ENCODE assay signal across 30 mouse cellular contexts in the genomic region with DNA sequence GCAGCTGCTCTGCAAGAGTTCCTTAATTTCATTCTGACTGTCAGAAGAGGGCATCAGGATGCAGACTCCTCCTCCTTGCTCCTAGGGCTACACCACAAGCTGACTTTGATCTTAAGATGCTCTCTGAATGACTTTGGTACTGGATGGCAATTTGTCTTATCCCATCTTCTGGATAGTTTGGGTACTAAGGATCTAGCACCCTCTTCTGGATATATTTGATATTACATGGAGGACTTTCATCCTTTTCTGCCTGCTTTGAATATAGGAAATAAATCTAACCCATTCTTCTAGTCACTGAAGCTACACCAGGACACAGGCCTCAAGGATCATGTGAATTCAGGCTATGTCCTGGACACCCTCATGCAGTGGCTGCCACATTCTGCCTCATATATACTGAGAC. TPM values are rescaled to one million over a fixed set of nuclear protein-coding genes. Genes with fewer than 3 reads are reported as not detected.
DNase-seq lines count a peak whose midpoint lies in the region; ATAC-seq and TF ChIP-seq lines count a peak whose summit lies in the region.
"Not testable (repeated sequence)": the region's sequence is repeated elsewhere in the genome, so short reads cannot be mapped to it uniquely, and the experiment has no call there.
"Had no signal": no experiment of that assay in that cellular context is flagged by ENCODE, and none has a peak within 500 bp of the region (broad histone marks: within the 10 kb centered on the region; RNA-seq: fewer than 3 reads in every experiment).

No protein-coding gene starts in this region.

- not testable (repeated sequence) for H3K4me1 ChIP-seq in CH12.LX (ENCODE audit: control insufficient read depth in 1 of 2, insufficient read depth in 2 of 2); forebrain, postnatal 0 days (ENCODE audit: insufficient read depth); midbrain, embryonic 14.5 days (ENCODE audit: control insufficient read depth, insufficient read depth, low read length)

- in situ Hi-C loops in CH12.LX (cut with MboI; ENCODE audit: low pct_ligation_motif_present, low pct_unique_long_range_greater_than_20kb, low sequenced_read_pairs) = not testable (repeated sequence)

- not testable (repeated sequence) for H3K9ac ChIP-seq in CH12.LX (ENCODE audit: insufficient read depth, low read depth); forebrain, postnatal 0 days; midbrain, embryonic 14.5 days (replicated peaks; ENCODE audit: low read length)

- not testable (repeated sequence) for ATAC-seq in forebrain, postnatal 0 days; midbrain, embryonic 14.5 days (ENCODE audit: low FRiP score, low TSS enrichment)

- dilution Hi-C loops in CH12.LX (cut with MboI; ENCODE audit: extremely low pct_ligation_motif_present, extremely low pct_unique_long_range_greater_than_20kb, low sequenced_read_pairs) = not testable (repeated sequence)

- TF ChIP-seq RAD21 in CH12.LX (IDR thresholded peaks at IDR 0.05; ENCODE audit: low read depth, low read length) = peak; percentile 42

- not testable (repeated sequence) for H3K79me2 ChIP-seq in CH12.LX (replicated peaks; ENCODE audit: control insufficient read depth, extremely low read depth, insufficient read depth, poor library complexity, severe bottlenecking)

- not testable (repeated sequence) for TF ChIP-seq POLR2A in CH12.LX (IDR thresholded peaks at IDR 0.05; ENCODE audit: low read depth, low read length)

- H3K9me3 ChIP-seq in CH12.LX (replicated peaks; ENCODE audit: low read length); forebrain, postnatal 0 days (ENCODE audit: low read length); midbrain, embryonic 14.5 days (ENCODE audit: control insufficient read depth, low read length): not testable (repeated sequence)

- not testable (repeated sequence) for H3K4me3 ChIP-seq in CH12.LX (replicated peaks in 1 of 3; ENCODE audit: low read depth in 2 of 3, low read length in 2 of 3, poor library complexity in 1 of 3); forebrain, postnatal 0 days (ENCODE audit: low read depth, low read length); left cerebral cortex, adult 2 months; midbrain, embryonic 14.5 days (replicated peaks; ENCODE audit: low read depth, low read length)

- TF ChIP-seq CTCF in CH12.LX (conservative IDR thresholded peaks at IDR 0.05 in 1 of 2, IDR thresholded peaks at IDR 0.05 in 1 of 2; ENCODE audit: low read depth in 2 of 2, low read length in 2 of 2) = peak; percentile 38 to 47; a peak in 3 of 4 replicates
- peak; percentile 15 for TF ChIP-seq CTCF in forebrain, postnatal 0 days (IDR thresholded peaks at IDR 0.05; ENCODE audit: low read depth)
- peak; percentile 41 for TF ChIP-seq CTCF in left cerebral cortex, adult 2 months (IDR thresholded peaks at IDR 0.05)

- not testable (repeated sequence) for H3K36me3 ChIP-seq in CH12.LX (replicated peaks in 1 of 2; ENCODE audit: control insufficient read depth in 1 of 2, insufficient read depth in 1 of 2, low read length in 1 of 2); forebrain, postnatal 0 days (ENCODE audit: insufficient read depth); midbrain, embryonic 14.5 days (ENCODE audit: control insufficient read depth, insufficient read depth, low read length)

- H3K4me2 ChIP-seq in CH12.LX (ENCODE audit: insufficient read depth, low read depth, poor library complexity, severe bottlenecking); forebrain, postnatal 0 days (ENCODE audit: low read depth); midbrain, embryonic 14.5 days (ENCODE audit: low read length): not testable (repeated sequence)

- not testable (repeated sequence) for DNase-seq in CH12.LX (ENCODE audit: extremely low read depth); left cerebral cortex, adult 2 months (ENCODE audit: extremely low spot score in 1 of 2, low spot score in 2 of 2)
- DNase-seq in R1 (ENCODE audit: low read depth, low spot score) = peak; percentile 22
- DNase-seq in embryo, embryonic 10.5 days (ENCODE audit: low spot score) = peak; percentile 37
- peak; percentile 1 for DNase-seq in forebrain, postnatal 0 days
- peak; percentile 1 for DNase-seq in induced T-regulatory cell, adult 2 months (ENCODE audit: low read depth)
- peak; percentile 8 for DNase-seq in midbrain, embryonic 14.5 days

- not testable (repeated sequence) for H3K27me3 ChIP-seq in CH12.LX (replicated peaks); forebrain, postnatal 0 days (ENCODE audit: insufficient read depth, low read length); midbrain, embryonic 14.5 days (ENCODE audit: control insufficient read depth, insufficient read depth, low read length)

- intact Hi-C loops in left cerebral cortex, adult 2 months (cut with DNase I) = not testable (repeated sequence)

- not testable (repeated sequence) for H3K27ac ChIP-seq in CH12.LX (ENCODE audit: insufficient read depth, low read depth); forebrain, postnatal 0 days (ENCODE audit: low read depth, low read length); left cerebral cortex, adult 2 months; midbrain, embryonic 14.5 days (replicated peaks; ENCODE audit: low read depth, low read length)

- TF ChIP-seq EP300 in CH12.LX (IDR thresholded peaks at IDR 0.05; ENCODE audit: low read length) = not testable (repeated sequence)

RNA-seq across cellular contexts. Expression of gene Gm8229, which starts 2.9 kb away (rescaled TPM):
- total RNA-seq in CH12.LX (2012; rRNA removed) = not detected in 2 replicates
- not detected in 2 replicates for total RNA-seq in CH12.LX (2014; rRNA removed)
- 0.33 TPM in 1 of 2 replicates, not detected in the other for polyA plus RNA-seq in CH12.LX (2012; ENCODE audit: insufficient read length, low read depth)
- not detected in 2 replicates for total RNA-seq in forebrain, postnatal 0 days (2014; rRNA removed)
- polyA plus RNA-seq in forebrain, postnatal 0 days (2015; fragmentation: Nextera tagmentation; extraction: Ambion mirVana) = not detected in 2 replicates
- not detected for total RNA-seq in left cerebral cortex, adult 2 months (2021)
- polyA plus RNA-seq in midbrain, embryonic 14.5 days (2014; fragmentation: Nextera tagmentation; extraction: Ambion mirVana) = not detected in 2 replicates
- total RNA-seq: adrenal gland, postnatal 14 days; common myeloid progenitor, adult 5-6 weeks; gastrocnemius, postnatal 10 days; granulocyte monocyte progenitor cell, adult 5-6 weeks; heart, postnatal 10 days; layer of hippocampus, adult 18-20 months; layer of hippocampus, postnatal 25 days; left cerebral cortex, postnatal 14 days; megakaryocyte-erythroid progenitor cell, adult 5-6 weeks had no signal
- polyA plus RNA-seq: embryonic facial prominence, embryonic 15.5 days; forebrain, embryonic 15.5 days; G1E; heart, embryonic 11.5 days; hindbrain, embryonic 10.5 days; inflammation-experienced regulatory T-cells, adult 6 months; kidney, adult 2 months; limb, embryonic 12.5 days; liver, embryonic 13.5 days; lung, embryonic 15.5 days; midbrain, embryonic 15.5 days; myocyte; neural tube, embryonic 15.5 days; stomach, embryonic 15.5 days had no signal

RNA-seq across cellular contexts. Expression of gene Gm5930, which starts 23.9 kb away (rescaled TPM):
- total RNA-seq in CH12.LX (2012; rRNA removed) (2.1 and 2.8 TPM in 2 replicates), CH12.LX (2014; rRNA removed) (3.1 and 3.6 TPM in 2 replicates)
- polyA plus RNA-seq in CH12.LX (2012; ENCODE audit: insufficient read length, low read depth) = 1.3 TPM in 2 replicates
- total RNA-seq in forebrain, postnatal 0 days (2014; rRNA removed) = not detected in 2 replicates
- polyA plus RNA-seq in forebrain, postnatal 0 days (2015; fragmentation: Nextera tagmentation; extraction: Ambion mirVana) = not detected in 2 replicates
- not detected for total RNA-seq in left cerebral cortex, adult 2 months (2021)
- not detected in 2 replicates for polyA plus RNA-seq in midbrain, embryonic 14.5 days (2014; fragmentation: Nextera tagmentation; extraction: Ambion mirVana)
- total RNA-seq: adrenal gland, postnatal 14 days; common myeloid progenitor, adult 5-6 weeks; gastrocnemius, postnatal 10 days; granulocyte monocyte progenitor cell, adult 5-6 weeks; heart, postnatal 10 days; layer of hippocampus, adult 18-20 months; layer of hippocampus, postnatal 25 days; left cerebral cortex, postnatal 14 days; megakaryocyte-erythroid progenitor cell, adult 5-6 weeks had no signal
- polyA plus RNA-seq: embryonic facial prominence, embryonic 15.5 days; forebrain, embryonic 15.5 days; G1E; heart, embryonic 11.5 days; hindbrain, embryonic 10.5 days; inflammation-experienced regulatory T-cells, adult 6 months; kidney, adult 2 months; limb, embryonic 12.5 days; liver, embryonic 13.5 days; lung, embryonic 15.5 days; midbrain, embryonic 15.5 days; myocyte; neural tube, embryonic 15.5 days; stomach, embryonic 15.5 days had no signal

RNA-seq across cellular contexts. Expression of gene Gm3371, which starts 48.2 kb away (rescaled TPM):
- total RNA-seq in CH12.LX (2012; rRNA removed) = not detected in 2 replicates
- total RNA-seq in CH12.LX (2014; rRNA removed) = 0.34 TPM in 1 of 2 replicates, not detected in the other
- polyA plus RNA-seq in CH12.LX (2012; ENCODE audit: insufficient read length, low read depth) = not detected in 2 replicates
- total RNA-seq in forebrain, postnatal 0 days (2014; rRNA removed) = not detected in 2 replicates
- polyA plus RNA-seq in forebrain, postnatal 0 days (2015; fragmentation: Nextera tagmentation; extraction: Ambion mirVana) = not detected in 2 replicates
- total RNA-seq in left cerebral cortex, adult 2 months (2021) = not detected
- not detected in 2 replicates for polyA plus RNA-seq in midbrain, embryonic 14.5 days (2014; fragmentation: Nextera tagmentation; extraction: Ambion mirVana)
- total RNA-seq: adrenal gland, postnatal 14 days; common myeloid progenitor, adult 5-6 weeks; G1E; gastrocnemius, postnatal 10 days; granulocyte monocyte progenitor cell, adult 5-6 weeks; heart, postnatal 10 days; layer of hippocampus, adult 18-20 months; layer of hippocampus, postnatal 25 days; left cerebral cortex, postnatal 14 days; megakaryocyte-erythroid progenitor cell, adult 5-6 weeks had no signal
- polyA plus RNA-seq: embryonic facial prominence, embryonic 15.5 days; forebrain, embryonic 15.5 days; G1E; heart, embryonic 11.5 days; hindbrain, embryonic 10.5 days; inflammation-experienced regulatory T-cells, adult 6 months; kidney, adult 2 months; limb, embryonic 12.5 days; liver, embryonic 13.5 days; lung, embryonic 15.5 days; midbrain, embryonic 15.5 days; myocyte; neural tube, embryonic 15.5 days; stomach, embryonic 15.5 days had no signal
